Mouse (Mus musculus) C2C12 (cell line): Measurements from ENCODE around the gene Rplp0.

Experiments used
- CEBPB ChIP-seq: IDR thresholded peaks from one replicate; pipeline ENCODE4 v1.6.1; 2011; ENCODE audit warnings: low read depth, mild to moderate bottlenecking, control low read depth, moderate library complexity
- CTCF ChIP-seq: IDR thresholded peaks from one replicate; pipeline ENCODE4 v1.5.1; 2011; ENCODE audit not compliant: control insufficient read depth, insufficient read depth, insufficient read length
- FOSL1 ChIP-seq: IDR thresholded peaks from one replicate; pipeline ENCODE4 v1.8.0; 2011; ENCODE audit warnings: mild to moderate bottlenecking, low read length; ENCODE audit not compliant: poor library complexity, insufficient read depth, severe bottlenecking
- MAX ChIP-seq: IDR thresholded peaks from one replicate; pipeline ENCODE4 v1.6.1; 2011; ENCODE audit warnings: mild to moderate bottlenecking, control low read depth
- MYOD1 ChIP-seq: IDR thresholded peaks from one replicate; pipeline ENCODE4 v1.6.1; 2011; ENCODE audit warnings: low read depth; ENCODE audit not compliant: control insufficient read depth, insufficient read length
- MYOG ChIP-seq: IDR thresholded peaks from one replicate; pipeline ENCODE4 v1.6.1; 2011; ENCODE audit not compliant: control insufficient read depth, insufficient read length; ENCODE audit errors: extremely low read depth
- USF1 ChIP-seq: IDR thresholded peaks from one replicate; pipeline ENCODE4 v1.6.1; 2011; ENCODE audit warnings: low read depth, mild to moderate bottlenecking, control low read depth, moderate library complexity

GRCm38 (mm10) chr5:115547014-115547413 lies 12.3 kb upstream of the Rplp0 start:
- TF ChIP-seq CTCF (no peak), MAX (no peak), USF1 (no peak), MYOG (no peak), MYOD1 (no peak), FOSL1 (no peak), CEBPB (no peak)
